Mouse (Mus musculus): ENCODE measurements around the gene Ctns. TPM values are rescaled to one million over a fixed set of nuclear protein-coding genes. Genes with fewer than 3 reads are reported as not detected.

Ctns gene
- total RNA-seq, 4 experiments from 2014 or later = 7.5 to 10.0 (median 9.6) TPM

GRCm38 (mm10) chr11:73144261-73144681 lies 54.6 kb downstream of the Ctns start:
- no peak for DNase-seq (ENCODE audit: low spot score)

- peak; percentile 87 for DNase-seq (ENCODE audit: low spot score)
These were observed 61.0 kb downstream of the Ctns start, which contains the start of gene Haspin for GRCm38 (mm10) chr11:73137591-73138501. Gene Haspin, minus strand, starts transcription at chr11:73138294.

- DNase-seq (ENCODE audit: low spot score) = no peak
These were observed 61.7 kb downstream of the Ctns start for GRCm38 (mm10) chr11:73137116-73137515.

GRCm38 (mm10) chr11:73136587-73136986 lies 62.3 kb downstream of the Ctns start:
- no peak for DNase-seq (ENCODE audit: low spot score)

- no peak for DNase-seq (ENCODE audit: low spot score)
These were observed 64.6 kb downstream of the Ctns start for GRCm38 (mm10) chr11:73134222-73134621.

Other genes starting within 250 kb of the Ctns start
- 10 to 100 TPM in 3 of 4 experiments, 1 to 10 TPM in 1; 9.5 to 12.4 (median 11.2) TPM for gene Atp2a3, start 237.9 kb downstream of the Ctns start, total RNA-seq (2022)
- under 1 TPM; 0.35 to 0.49 (median 0.43) TPM for gene P2rx1, start 199.9 kb downstream of the Ctns start, total RNA-seq (2022)
- under 1 TPM; 0.53 to 0.84 (median 0.74) TPM for gene Camkk1, start 180.0 kb downstream of the Ctns start, total RNA-seq (2022)
- 1 to 10 TPM; 5.4 to 6.6 (median 5.6) TPM for gene Ncbp3, start 151.3 kb downstream of the Ctns start, total RNA-seq (2022)
- under 1 TPM in 2 of 4 experiments, not detected in 2; 0.22 to 0.38 TPM for gene Itgae, start 108.5 kb downstream of the Ctns start, total RNA-seq (2022)
- under 1 TPM; 0.08 to 0.37 (median 0.14) TPM for gene Haspin, start 60.7 kb downstream of the Ctns start, total RNA-seq (2022)
- 10 to 100 TPM; 14.2 to 19.7 (median 16.6) TPM for gene P2rx5, start 38.6 kb downstream of the Ctns start, total RNA-seq (2022)
- 10 to 100 TPM; 80.9 to 93.8 (median 89.9) TPM for gene Emc6, start 22.0 kb downstream of the Ctns start, total RNA-seq (2022)
- gene Tax1bp3, start 22.0 kb downstream of the Ctns start, total RNA-seq (2022) = 10 to 100 TPM; 36.7 to 52.6 (median 46.8) TPM
- 1 to 10 TPM in 3 of 4 experiments, under 1 TPM in 1; 0.68 to 1.7 (median 1.4) TPM for gene Shpk, start 418 bp upstream of the Ctns start, total RNA-seq (2022)
- under 1 TPM in 1 of 4 experiments, not detected in 3; 0.09 TPM for gene Trpv1, start 35.2 kb upstream of the Ctns start, total RNA-seq (2022)
- under 1 TPM in 2 of 4 experiments, not detected in 2; 0.06 TPM for gene Trpv3, start 68.3 kb upstream of the Ctns start, total RNA-seq (2022)
- 1 to 10 TPM; 2.5 to 3.4 (median 2.8) TPM for gene Aspa, start 130.6 kb upstream of the Ctns start, total RNA-seq (2022)
- gene Gm49340, start 130.7 kb upstream of the Ctns start, total RNA-seq (2022) = not detected
- gene Spata22, start 130.7 kb upstream of the Ctns start, total RNA-seq (2022) = not detected
- gene Olfr20, start 151.7 kb upstream of the Ctns start, total RNA-seq (2022) = not detected
- gene Olfr376, start 172.2 kb upstream of the Ctns start, total RNA-seq (2022) = not detected
- not detected for gene Olfr1, start 200.6 kb upstream of the Ctns start, total RNA-seq (2022)
- gene Olfr378, start 229.4 kb upstream of the Ctns start, total RNA-seq (2022) = not detected

Measured in heart, adult 8-10 months (tissue).